Mouse (Mus musculus) brown adipose tissue, adult 24 weeks (tissue): Measurements from ENCODE around the gene Jak3. TPM values are rescaled to one million over a fixed set of nuclear protein-coding genes. Genes with fewer than 3 reads are reported as not detected.

ENCODE experiments used
- H3K27ac ChIP-seq: fragments of 200-500 bp; replicated peaks from 2 replicates; pipeline ENCODE4 v1.5.1; 2012; ENCODE audit warnings: low read depth, mild to moderate bottlenecking, low read length
- H3K4me1 ChIP-seq: fragments of 200-500 bp; 2 replicates; pipeline ENCODE4 v1.6.1; 2012; ENCODE audit warnings: low read length, mixed read lengths; ENCODE audit not compliant: control insufficient read depth, insufficient read depth, insufficient read length
- H3K4me3 ChIP-seq: fragments of 200-500 bp; 2 replicates; pipeline ENCODE4 v1.5.1; 2012; ENCODE audit warnings: low read depth, mild to moderate bottlenecking, low read length, moderate library complexity; ENCODE audit not compliant: insufficient read depth
- polyA plus RNA-seq: library from polyadenylated mRNA; stranded (reverse); fragments of >200 nt; gene quantifications from 2 replicates; pipeline ENCODE4 v1.2.4, GENCODE M21; 2012; ENCODE audit not compliant: missing spikeins, insufficient read depth, insufficient read length

Jak3 gene
- polyA plus RNA-seq, 1 experiment = 13.9 TPM

DNA sequence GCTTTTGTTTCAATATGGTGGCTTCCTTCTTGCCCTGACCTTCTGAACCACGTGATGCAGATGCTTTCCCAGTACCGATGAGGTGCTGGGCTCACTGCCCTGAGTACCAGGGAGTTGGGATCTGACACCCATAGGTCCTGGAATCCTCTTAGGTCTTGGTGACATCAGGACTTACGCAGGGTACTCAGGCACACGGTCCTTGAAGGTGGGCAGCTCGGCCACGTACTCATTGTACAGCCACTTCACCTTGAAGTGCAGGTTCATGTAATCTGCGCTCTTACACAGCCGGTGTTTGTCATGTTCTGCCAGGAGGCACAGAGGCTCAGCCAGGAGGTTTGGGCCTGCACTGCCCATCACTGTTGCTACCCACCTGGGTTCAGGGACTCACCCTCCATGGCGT, 30.6 kb upstream of the Jak3 start:
- Histone ChIP-seq H3K4me3 (no peak overlapping the region), H3K27ac (no peak overlapping the region), H3K4me1 (no peaks in the 10 kb centered on the region)

DNA sequence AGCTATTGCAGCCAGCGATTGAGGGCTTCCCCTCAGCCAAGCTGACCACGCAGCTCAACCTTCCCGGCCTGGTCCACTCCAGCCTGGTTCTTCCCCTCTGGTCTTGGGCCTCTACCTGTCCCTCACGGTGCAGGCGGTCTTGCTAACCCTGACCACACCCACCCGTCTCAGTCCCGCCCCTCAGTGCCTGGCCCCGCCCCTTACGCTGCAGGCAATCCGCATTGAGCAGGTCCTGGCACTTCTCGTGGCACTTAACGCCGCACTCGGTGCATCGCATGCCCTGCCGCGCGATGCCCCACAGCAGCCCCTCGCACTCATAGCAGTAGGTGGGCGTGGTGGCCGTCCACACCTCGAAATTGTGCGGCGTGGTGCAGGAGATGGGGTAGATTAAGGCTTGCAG, 21.5 kb upstream of the Jak3 start:
- H3K4me3 ChIP-seq = no peak overlapping the region
- peaks cover 2% of the 10 kb centered on the region; the same call in 1 of the 2 replicates for H3K4me1 ChIP-seq

DNA sequence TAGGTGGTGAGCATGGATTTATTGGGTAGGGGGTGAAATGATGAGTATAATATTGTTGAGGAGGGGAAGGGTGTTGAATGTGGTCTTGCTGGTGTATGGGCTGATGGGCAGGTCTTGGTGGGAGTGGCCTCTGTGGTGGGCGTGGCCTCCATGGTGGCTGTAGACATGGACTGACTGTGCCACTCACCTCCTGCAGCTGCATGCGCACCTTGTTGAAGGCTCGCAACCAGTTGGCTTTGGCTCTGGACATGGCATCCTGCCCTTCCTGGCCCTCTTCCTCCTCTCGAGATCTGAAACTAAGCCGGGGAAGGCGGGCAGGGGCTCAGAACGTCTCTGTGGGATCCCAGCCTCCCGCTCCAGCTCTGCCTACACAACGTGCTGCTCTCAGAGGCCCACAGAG, 18.3 kb upstream of the Jak3 start:
- Histone ChIP-seq H3K4me1 (peaks cover 2% of the 10 kb centered on the region; the same call in 1 of the 2 replicates), H3K4me3 (no peak overlapping the region), H3K27ac (no peak overlapping the region)

More for the DNA sequence above, 21.5 kb upstream of the Jak3 start:
- no peak overlapping the region for H3K27ac ChIP-seq

DNA sequence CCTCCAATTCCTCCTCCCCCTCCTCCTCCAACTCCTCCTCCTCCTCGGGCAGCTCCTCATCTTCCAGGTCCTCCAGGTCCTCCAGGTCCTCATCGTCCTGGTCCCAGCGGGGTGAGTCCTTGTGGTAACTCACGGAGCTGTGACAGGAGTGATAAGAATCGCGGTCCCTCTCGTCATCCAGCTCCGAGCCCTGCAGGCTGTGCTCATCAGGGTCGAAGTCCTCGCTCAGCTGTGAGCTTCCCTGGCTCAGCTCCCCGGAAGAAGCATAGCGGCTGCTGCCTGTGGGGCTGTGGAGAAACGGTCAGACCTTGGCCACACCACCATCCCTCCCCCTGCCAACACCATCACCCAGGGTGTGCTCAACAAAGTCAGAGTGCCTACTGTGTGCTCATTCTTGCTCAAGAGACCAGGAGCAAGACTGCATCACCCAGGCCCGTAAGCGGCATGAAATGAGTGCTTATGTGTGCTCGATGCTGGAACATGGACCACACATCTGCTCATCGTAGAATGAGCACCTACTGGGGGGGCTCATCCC, 17.5 kb upstream of the Jak3 start:
- Histone ChIP-seq H3K27ac (no peak overlapping the region), H3K4me3 (no peak overlapping the region), H3K4me1 (peaks cover 2% of the 10 kb centered on the region; the same call in 1 of the 2 replicates)

DNA sequence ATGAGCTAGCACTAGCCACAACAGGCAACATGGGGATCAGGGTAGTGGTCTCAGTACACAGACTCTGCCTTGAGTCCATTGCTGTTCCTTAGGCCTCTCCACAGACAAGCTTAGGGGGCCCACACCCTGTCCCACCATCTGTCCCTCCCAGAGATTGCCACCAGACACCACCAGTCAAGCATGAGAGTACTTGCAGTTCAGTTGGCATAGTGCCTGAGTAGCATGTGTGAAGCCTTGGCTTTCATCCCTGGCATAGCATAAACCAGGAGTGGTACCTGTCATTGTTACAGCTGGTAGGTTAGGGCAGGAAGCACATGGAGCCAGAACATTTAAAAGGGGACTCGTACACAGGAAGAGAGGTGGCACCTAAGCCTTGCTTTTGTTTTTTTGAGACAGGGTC, 16.3 kb upstream of the Jak3 start:
- H3K4me3 ChIP-seq = no peak overlapping the region
- H3K27ac ChIP-seq = no peak overlapping the region
- peaks cover under 1% of the 10 kb centered on the region; the same call in 1 of the 2 replicates for H3K4me1 ChIP-seq

DNA sequence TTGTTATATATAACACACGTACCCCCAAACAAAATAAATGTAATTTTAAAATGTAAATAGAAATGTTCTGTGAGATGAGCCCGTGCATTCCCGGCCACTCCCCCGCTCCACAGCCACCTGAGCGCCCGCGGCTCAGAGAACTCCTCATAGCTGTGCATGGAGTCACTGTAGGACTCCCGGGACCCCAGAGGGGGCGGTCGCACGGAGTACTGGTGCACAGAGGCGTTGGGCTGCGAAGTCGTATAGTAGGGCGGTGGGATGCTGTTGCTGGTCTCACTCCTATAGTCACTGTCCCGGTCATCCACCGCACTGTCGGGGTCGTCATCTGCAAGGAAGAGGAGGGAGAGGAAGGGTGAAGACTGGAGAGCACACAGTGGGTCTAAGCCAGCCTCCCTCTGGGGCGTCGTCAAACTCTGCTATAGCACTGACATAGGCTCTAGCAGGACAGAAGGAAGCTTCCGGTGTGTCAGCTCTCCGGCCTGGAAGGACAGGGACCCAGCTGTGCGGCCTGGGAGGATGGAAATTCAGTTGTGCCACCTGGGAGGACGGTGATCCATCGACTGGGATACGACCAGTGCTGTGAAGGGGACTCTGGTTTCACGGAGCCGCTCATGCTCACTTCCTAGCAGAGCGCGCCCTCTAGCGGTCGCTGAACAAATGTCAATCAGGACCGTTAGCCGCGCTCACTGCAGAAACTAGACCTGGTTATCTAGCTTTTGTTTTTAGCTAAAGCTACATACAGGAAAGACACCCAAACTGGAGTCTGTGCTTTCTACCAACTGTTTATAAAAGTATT, 15.6 kb upstream of the Jak3 start:
- H3K4me3 ChIP-seq = no peak overlapping the region
- H3K27ac ChIP-seq = no peak overlapping the region
- no peaks in the 10 kb centered on the region for H3K4me1 ChIP-seq

DNA sequence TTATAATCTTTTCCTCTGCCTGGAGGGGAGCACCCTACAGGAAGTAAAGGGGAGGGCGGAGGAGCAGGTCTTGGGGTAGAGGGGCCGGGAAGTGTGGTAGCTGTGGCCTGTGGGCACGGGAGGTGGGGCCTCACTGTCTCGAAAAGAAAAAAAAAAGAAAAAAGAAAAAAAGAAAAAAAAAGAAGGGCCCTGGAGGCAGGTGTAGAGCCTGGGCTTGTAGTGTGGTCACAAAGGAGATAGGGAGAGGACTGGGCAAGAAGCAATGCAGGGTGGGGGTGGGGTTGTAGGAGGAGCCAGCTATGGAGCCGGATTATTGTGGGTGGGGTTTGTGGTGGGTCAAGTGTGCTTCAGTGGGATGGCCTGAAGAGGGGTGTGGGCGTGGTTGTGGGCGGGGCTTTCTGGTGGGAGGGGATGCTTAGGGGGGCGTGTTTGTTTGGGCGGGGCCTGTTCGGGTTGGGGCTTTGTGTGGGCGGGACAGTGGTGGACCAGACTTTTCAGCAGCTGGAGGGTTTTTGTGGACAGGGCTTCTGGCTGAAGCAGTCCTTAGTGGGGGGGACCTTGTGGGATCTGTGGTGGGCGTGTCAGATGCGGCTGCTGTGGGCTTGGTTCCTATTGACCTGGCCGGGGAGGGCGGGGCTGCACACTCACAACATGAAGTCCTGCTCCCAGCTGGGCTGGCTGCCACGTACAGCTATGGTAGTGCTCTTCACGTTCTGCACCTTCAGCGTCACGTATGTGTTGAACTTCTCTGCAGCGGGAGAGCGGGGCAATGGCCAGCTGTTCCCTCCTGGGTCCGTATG, 10.6 kb upstream of the Jak3 start:
- Histone ChIP-seq H3K4me3 (no peak overlapping the region), H3K4me1 (peaks cover 5% of the 10 kb centered on the region), H3K27ac (no peak overlapping the region)

DNA sequence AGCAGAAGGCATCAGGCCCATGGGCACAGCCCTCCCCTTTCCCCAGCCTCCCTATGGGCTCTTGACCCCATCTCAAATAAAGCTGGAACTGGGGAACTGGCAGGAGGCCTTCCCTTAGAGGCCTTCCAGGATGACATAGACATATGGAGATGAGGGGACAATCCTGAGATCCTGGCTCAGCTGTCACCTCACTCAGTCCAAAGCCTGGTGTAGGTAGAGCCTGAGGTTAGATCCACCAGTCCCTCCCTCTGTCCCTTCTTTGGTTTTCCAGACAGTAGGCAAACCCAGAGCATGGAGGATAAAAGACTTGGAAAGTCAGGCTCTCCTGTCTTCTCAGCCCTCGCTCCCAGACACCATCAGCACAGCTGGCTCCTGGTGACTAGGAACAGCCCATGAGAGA, 9.2 kb upstream of the Jak3 start:
- Histone ChIP-seq H3K4me1 (peaks cover 10% of the 10 kb centered on the region), H3K27ac (no peak overlapping the region), H3K4me3 (no peak overlapping the region)

DNA sequence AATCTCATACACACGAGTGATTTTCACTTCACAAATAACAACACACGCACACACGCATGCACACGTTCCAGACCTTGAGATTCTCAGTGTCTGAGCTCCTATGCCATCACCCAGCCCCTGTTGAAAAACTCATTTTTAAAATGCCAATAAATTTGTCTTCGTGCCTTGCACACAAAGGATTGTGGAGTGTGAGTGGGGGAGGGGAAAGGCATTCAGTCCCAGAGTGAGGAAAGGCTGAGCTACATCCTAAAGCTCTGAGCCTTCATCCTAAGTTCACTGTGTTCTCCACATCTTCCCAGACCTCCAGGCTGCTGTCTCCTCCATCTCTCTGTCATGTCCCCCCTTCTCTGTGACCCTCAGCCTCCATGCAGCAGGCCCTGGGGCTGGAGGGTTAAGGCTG, 8.8 kb upstream of the Jak3 start:
- Histone ChIP-seq H3K4me3 (no peak overlapping the region), H3K27ac (no peak overlapping the region), H3K4me1 (peaks cover 10% of the 10 kb centered on the region)

DNA sequence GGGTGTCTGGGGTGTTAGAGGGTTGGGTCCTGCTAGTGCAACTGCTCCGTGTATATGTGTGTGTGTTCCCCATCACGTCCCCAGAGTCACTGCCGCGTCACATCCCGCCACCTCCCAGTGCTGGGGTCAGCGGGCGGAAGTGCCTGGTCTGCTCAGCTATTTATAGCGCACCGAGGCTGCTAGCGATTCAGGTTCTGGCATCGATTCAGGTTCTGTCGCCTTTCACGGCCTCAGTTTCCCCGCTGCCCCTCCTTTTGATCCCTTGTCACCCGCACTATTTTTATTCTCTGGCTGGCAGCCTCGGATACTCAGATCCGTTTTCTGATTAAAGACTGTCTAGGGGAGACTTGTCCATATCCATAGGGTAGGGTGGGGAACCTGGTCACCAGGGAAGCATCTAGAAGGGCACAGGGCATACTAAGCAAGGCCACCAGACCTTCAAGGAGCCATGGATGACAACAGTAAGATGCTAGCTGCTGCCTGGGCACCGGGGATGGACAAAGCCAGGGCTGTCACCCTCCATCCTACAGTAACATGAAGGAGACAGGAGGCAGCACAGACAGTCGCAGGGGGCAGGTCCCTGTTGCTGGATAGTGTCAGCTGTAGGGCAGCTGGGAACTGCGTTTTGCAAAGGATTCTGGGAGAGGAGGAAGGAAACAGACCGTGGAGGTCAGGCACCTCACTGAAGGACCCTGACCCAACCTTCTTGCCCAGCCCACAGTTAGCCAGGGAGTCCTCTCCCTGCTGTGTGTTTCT, 7.7 kb upstream of the Jak3 start:
- Histone ChIP-seq H3K4me1 (peaks cover 10% of the 10 kb centered on the region), H3K27ac (0 out of 2 replicates have a peak overlapping the region, but pooled peaks have one; percentile 29), H3K4me3 (peak overlapping the region; percentile 19)

DNA sequence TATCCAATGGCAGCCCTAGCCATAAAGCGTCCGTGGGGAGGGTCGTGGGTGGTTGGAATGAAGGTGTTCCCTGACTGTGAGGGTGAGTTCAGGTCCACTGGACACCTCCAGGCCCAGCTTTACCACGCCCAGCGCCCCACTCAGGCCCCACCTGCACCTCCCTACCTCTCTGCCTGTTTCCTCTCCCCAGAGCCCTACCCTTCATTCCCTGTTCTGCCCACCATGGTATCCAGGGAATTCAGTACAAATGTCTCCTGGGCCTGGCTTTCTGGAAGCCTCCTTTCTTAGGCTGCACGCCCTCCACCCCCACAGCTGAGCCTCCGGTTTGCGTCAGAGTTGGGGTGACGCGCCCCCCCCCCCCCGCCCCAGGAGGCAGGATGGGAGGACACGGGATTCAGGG, 5.9 kb upstream of the Jak3 start:
- Histone ChIP-seq H3K4me3 (no peak overlapping the region), H3K27ac (no peak overlapping the region), H3K4me1 (peaks cover 12% of the 10 kb centered on the region)

DNA sequence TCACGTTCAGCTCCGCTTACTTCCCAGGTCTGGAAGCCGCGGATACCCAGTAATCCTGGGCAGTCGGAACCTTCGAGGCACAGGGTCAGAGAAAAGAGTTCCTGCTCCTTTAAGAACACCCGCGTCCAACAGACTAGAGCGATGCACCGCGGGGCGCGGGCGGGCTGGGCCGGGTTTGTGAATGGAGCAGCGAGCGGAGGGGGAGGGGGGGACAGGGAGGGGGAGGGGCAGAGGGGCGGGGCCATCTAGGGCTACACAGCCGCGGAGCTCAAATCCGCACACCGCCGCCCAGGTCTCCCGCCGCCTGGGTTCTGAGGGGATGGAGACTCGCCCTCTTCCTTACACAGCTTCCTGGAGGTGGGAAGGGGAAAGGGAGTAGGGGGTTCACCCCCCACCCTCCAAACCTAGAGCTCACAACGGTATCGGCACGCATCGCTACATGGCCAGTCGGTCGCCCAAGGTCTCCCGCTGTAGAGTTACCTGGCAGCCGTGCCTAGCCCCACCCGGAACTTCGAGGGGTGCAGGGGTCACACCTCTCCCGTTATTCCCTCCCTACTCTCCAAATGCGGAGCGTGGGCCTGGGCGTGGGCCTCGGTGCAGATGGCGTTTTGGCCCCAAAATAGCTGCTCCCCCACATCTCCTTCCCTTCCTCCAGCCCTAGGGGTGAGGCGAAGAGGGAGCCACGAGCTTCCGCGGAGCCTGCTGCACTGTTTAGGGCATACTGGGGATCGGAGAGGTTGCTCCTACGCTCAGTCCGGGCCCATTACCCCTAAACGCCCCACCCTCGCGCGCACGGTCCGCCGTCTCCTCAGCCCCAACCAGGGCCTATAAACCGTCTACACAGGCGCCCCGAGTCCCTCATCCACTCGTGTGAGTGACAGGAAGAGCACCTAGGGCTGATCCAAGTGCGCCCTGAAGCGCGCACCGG, 5.2 kb upstream of the Jak3 start:
- Histone ChIP-seq H3K4me1 (peaks cover 18% of the 10 kb centered on the region), H3K27ac (no peak overlapping the region)

DNA sequence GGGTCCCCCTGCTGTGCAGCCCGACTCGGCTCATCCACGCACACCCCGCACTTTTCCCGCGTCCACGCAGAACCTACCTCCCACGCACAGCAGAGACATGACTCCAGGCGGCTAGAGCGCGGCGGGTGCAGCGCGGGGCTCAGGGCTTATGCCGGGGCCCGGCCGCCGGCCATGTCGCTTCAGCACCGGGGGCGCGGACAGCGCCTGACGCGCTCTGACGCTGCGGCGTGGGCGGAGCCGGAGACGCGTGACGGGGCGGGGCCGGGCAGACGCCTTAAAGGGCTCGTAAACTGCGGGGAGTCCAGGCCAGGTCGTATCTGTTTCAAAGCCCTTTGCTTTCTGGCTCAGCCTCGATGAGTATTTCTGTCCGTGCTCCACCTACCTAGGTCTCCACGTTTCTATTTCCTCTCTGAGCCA, 4.5 kb upstream of the Jak3 start, which contains the start of gene Unc13a:
Unc13a (minus strand) TSS at position 209 of the 417 bp plus-strand sequence.
- peak within 1 kb of the TSS; percentile 60 for H3K4me3 ChIP-seq
- peak within 1 kb of the TSS; percentile 42; the same call in 1 of the 2 replicates for H3K27ac ChIP-seq
- peaks cover 18% of the 10 kb centered on the region for H3K4me1 ChIP-seq

More for the DNA sequence above, 5.2 kb upstream of the Jak3 start:
- peak overlapping the region; percentile 60 for H3K4me3 ChIP-seq
